Mouse (Mus musculus) bone marrow, adult 2 months (tissue): ENCODE measurements around the gene Atp6v1g1.

Experiments used
- CTCF ChIP-seq: fragments of 200-500 bp; IDR thresholded peaks from 2 replicates; pipeline ENCODE4 v1.5.1; 2011; ENCODE audit warnings: low read length, control low read depth; ENCODE audit not compliant: control insufficient read depth, insufficient read depth
- POLR2A ChIP-seq: fragments of 200-500 bp; IDR thresholded peaks from 2 replicates; pipeline ENCODE4 v1.6.1; 2011; ENCODE audit warnings: low read depth, mild to moderate bottlenecking, control low read depth, low read length, borderline replicate concordance; ENCODE audit not compliant: control insufficient read depth

DNA sequence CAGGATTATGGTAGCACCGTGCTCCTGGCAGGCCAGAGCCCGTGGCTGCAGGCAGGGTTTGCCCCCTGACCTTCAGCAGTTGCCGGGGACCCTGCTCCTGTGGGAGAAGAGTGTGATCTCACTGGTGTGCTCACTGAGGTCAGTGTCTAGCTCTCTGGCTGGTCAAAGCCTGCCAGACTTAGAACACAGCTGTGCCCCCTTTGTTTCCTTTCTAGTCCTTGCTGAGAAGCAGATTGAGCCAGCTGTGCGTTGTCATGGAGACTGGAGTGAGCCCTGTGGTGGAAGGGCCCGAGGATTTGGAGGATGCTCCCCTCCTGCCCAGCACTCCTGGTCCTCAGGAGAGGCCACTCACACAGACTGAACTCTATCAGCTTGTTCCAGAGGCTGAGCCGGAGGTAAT lies 35.5 kb downstream of the Atp6v1g1 start:
- no peak for TF ChIP-seq CTCF
- no peak for TF ChIP-seq POLR2A
